Mouse (Mus musculus): ENCODE results near the gene Hils1.

DNA sequence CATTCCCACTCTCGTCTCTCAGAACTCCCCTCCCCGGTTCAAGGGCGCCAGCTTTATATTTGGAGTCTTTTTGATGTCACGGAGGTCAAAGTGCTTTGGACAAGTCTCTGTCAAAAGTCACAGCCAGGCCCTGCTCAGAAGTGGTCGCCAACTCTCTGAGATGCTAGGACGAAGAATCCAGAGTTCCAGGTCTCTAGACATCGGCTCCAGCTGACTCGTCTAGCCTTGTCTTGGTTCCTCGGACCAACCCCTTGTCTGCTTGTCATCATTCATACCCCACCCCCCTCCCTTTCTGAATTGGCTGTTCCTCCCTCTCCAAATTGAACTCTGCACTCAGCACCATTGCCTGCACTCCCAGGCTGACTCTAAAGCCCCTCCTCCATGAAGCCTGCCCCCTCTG lies 37.8 kb upstream of the Hils1 start:
- TF ChIP-seq CTCF (IDR thresholded peaks at IDR 0.05; ENCODE audit: extremely low read depth, insufficient read depth, low read length), result no peak
- no peak for TF ChIP-seq POLR2A (IDR thresholded peaks at IDR 0.05; ENCODE audit: extremely low read depth, insufficient read depth, low read length)
